Mouse (Mus musculus): ENCODE data around the gene Micu1. TPM values are rescaled to one million over a fixed set of nuclear protein-coding genes. Genes with fewer than 3 reads are reported as not detected.

The Micu1 gene
- polyA plus RNA-seq, 1 experiment = 22.9 TPM

GRCm38 (mm10) chr10:59817991-59818390, 115.7 kb downstream of the Micu1 start:
- TF ChIP-seq EP300 (IDR thresholded peaks at IDR 0.05; ENCODE audit: insufficient read depth, low read depth, low read length) = no peak
- TF ChIP-seq CTCF (IDR thresholded peaks at IDR 0.05; ENCODE audit: low read depth, low read length) = no peak
- no peak for TF ChIP-seq POLR2A (IDR thresholded peaks at IDR 0.05; ENCODE audit: insufficient read depth, low read length)
- H3K27ac ChIP-seq (ENCODE audit: insufficient read depth, low read length) = no peak overlapping the region
- no peak overlapping the region for H3K9ac ChIP-seq (ENCODE audit: low read depth, poor library complexity, severe bottlenecking)
- H3K27me3 ChIP-seq (ENCODE audit: control insufficient read depth, insufficient read depth, low read length, poor library complexity, severe bottlenecking) = no peaks in the 10 kb centered on the region
- no peaks in the 10 kb centered on the region for H3K9me3 ChIP-seq (replicated peaks; ENCODE audit: control insufficient read depth, insufficient read depth, low read length, poor library complexity, severe bottlenecking)
- H3K36me3 ChIP-seq (ENCODE audit: control insufficient read depth, insufficient read depth, low read length, poor library complexity, severe bottlenecking) = no peaks in the 10 kb centered on the region
- no peak overlapping the region for H3K4me3 ChIP-seq (ENCODE audit: low read depth, low read length)
- peaks cover 6% of the 10 kb centered on the region for H3K4me1 ChIP-seq (ENCODE audit: control insufficient read depth, insufficient read depth, low read length)

- Histone ChIP-seq H3K9ac (ENCODE audit: low read depth, poor library complexity, severe bottlenecking) (no peak overlapping the region), H3K27me3 (ENCODE audit: control insufficient read depth, insufficient read depth, low read length, poor library complexity, severe bottlenecking) (no peaks in the 10 kb centered on the region), H3K4me1 (ENCODE audit: control insufficient read depth, insufficient read depth, low read length) (peaks cover 6% of the 10 kb centered on the region), H3K36me3 (ENCODE audit: control insufficient read depth, insufficient read depth, low read length, poor library complexity, severe bottlenecking) (no peaks in the 10 kb centered on the region), H3K9me3 (replicated peaks; ENCODE audit: control insufficient read depth, insufficient read depth, low read length, poor library complexity, severe bottlenecking) (no peaks in the 10 kb centered on the region), H3K4me3 (ENCODE audit: low read depth, low read length) (no peak overlapping the region), H3K27ac (ENCODE audit: insufficient read depth, low read length) (no peak overlapping the region)
- TF ChIP-seq POLR2A (IDR thresholded peaks at IDR 0.05; ENCODE audit: insufficient read depth, low read length) (no peak), CTCF (IDR thresholded peaks at IDR 0.05; ENCODE audit: low read depth, low read length) (no peak), EP300 (IDR thresholded peaks at IDR 0.05; ENCODE audit: insufficient read depth, low read depth, low read length) (no peak)
These were observed 116.9 kb downstream of the Micu1 start for GRCm38 (mm10) chr10:59819146-59819545.

DNA sequence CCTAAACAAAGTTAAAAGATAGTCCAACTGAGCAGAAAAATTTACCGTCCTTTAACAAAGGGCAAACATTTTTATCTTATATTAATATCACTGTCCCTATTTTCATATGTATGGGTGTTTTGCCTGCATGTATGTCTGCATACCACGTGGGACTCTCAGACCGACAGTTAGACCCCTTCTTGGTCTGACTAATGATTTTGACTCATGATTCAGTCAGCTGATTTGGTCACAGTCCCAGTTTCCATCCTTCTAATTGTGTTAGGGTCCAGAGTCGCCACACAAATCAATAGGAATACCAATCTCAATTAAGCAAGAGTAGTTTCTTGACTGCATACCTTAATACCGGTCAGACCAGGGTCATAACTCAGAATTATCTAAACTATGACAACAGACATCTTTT, 118.6 kb downstream of the Micu1 start:
- H3K9me3 ChIP-seq (replicated peaks; ENCODE audit: control insufficient read depth, insufficient read depth, low read length, poor library complexity, severe bottlenecking) = no peaks in the 10 kb centered on the region
- no peak for TF ChIP-seq EP300 (IDR thresholded peaks at IDR 0.05; ENCODE audit: insufficient read depth, low read depth, low read length)
- TF ChIP-seq POLR2A (IDR thresholded peaks at IDR 0.05; ENCODE audit: insufficient read depth, low read length) = no peak
- no peak for TF ChIP-seq CTCF (IDR thresholded peaks at IDR 0.05; ENCODE audit: low read depth, low read length)

GRCm38 (mm10) chr10:59821334-59822066, 119.2 kb downstream of the Micu1 start:
- Histone ChIP-seq H3K27me3 (ENCODE audit: control insufficient read depth, insufficient read depth, low read length, poor library complexity, severe bottlenecking) (no peaks in the 10 kb centered on the region), H3K9ac (ENCODE audit: low read depth, poor library complexity, severe bottlenecking) (no peak overlapping the region), H3K27ac (ENCODE audit: insufficient read depth, low read length) (no peak overlapping the region)

More for the DNA sequence above, 118.6 kb downstream of the Micu1 start:
- H3K4me1 ChIP-seq (ENCODE audit: control insufficient read depth, insufficient read depth, low read length) = peaks cover 6% of the 10 kb centered on the region
- H3K4me3 ChIP-seq (ENCODE audit: low read depth, low read length) = no peak overlapping the region
- H3K27me3 ChIP-seq (ENCODE audit: control insufficient read depth, insufficient read depth, low read length, poor library complexity, severe bottlenecking) = no peaks in the 10 kb centered on the region
- no peak overlapping the region for H3K9ac ChIP-seq (ENCODE audit: low read depth, poor library complexity, severe bottlenecking)
- H3K36me3 ChIP-seq (ENCODE audit: control insufficient read depth, insufficient read depth, low read length, poor library complexity, severe bottlenecking) = no peaks in the 10 kb centered on the region
- H3K27ac ChIP-seq (ENCODE audit: insufficient read depth, low read length) = no peak overlapping the region

DNA sequence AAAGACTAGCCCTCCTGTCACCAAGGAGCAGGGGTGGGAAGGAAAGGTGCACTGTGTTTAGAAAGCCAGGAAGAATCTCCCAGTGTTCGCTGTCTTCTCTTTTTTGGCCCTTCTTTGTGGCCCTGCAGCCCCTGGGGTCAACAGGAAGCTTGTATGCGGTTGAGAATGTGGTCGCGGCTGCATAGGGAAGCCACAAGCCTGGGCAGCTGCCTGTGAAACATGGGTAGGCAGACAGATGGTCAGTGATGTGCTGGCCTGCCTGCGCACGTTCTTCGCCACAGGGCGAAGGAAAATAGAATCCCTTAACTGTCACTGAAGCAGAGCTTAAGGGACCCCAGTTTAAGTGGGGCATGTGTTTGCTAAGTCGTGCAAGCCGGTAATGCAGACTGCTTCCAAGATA, 120.6 kb downstream of the Micu1 start:
- Histone ChIP-seq H3K9me3 (replicated peaks; ENCODE audit: control insufficient read depth, insufficient read depth, low read length, poor library complexity, severe bottlenecking) (no peaks in the 10 kb centered on the region), H3K4me3 (ENCODE audit: low read depth, low read length) (no peak overlapping the region), H3K27me3 (ENCODE audit: control insufficient read depth, insufficient read depth, low read length, poor library complexity, severe bottlenecking) (no peaks in the 10 kb centered on the region), H3K4me1 (ENCODE audit: control insufficient read depth, insufficient read depth, low read length) (peaks cover 6% of the 10 kb centered on the region), H3K27ac (ENCODE audit: insufficient read depth, low read length) (no peak overlapping the region), H3K9ac (ENCODE audit: low read depth, poor library complexity, severe bottlenecking) (no peak overlapping the region), H3K36me3 (ENCODE audit: control insufficient read depth, insufficient read depth, low read length, poor library complexity, severe bottlenecking) (0 out of 2 replicates have a peak, but pooled peaks cover 3% of the 10 kb centered on the region)
- TF ChIP-seq POLR2A (IDR thresholded peaks at IDR 0.05; ENCODE audit: insufficient read depth, low read length) (no peak), EP300 (IDR thresholded peaks at IDR 0.05; ENCODE audit: insufficient read depth, low read depth, low read length) (no peak), CTCF (IDR thresholded peaks at IDR 0.05; ENCODE audit: low read depth, low read length) (no peak)

More at GRCm38 (mm10) chr10:59821334-59822066, 119.2 kb downstream of the Micu1 start:
- Histone ChIP-seq H3K36me3 (ENCODE audit: control insufficient read depth, insufficient read depth, low read length, poor library complexity, severe bottlenecking) (no peaks in the 10 kb centered on the region), H3K4me1 (ENCODE audit: control insufficient read depth, insufficient read depth, low read length) (peaks cover 6% of the 10 kb centered on the region), H3K4me3 (ENCODE audit: low read depth, low read length) (no peak overlapping the region), H3K9me3 (replicated peaks; ENCODE audit: control insufficient read depth, insufficient read depth, low read length, poor library complexity, severe bottlenecking) (no peaks in the 10 kb centered on the region)
- no peak for TF ChIP-seq CTCF (IDR thresholded peaks at IDR 0.05; ENCODE audit: low read depth, low read length)
- TF ChIP-seq POLR2A (IDR thresholded peaks at IDR 0.05; ENCODE audit: insufficient read depth, low read length) = no peak
- TF ChIP-seq EP300 (IDR thresholded peaks at IDR 0.05; ENCODE audit: insufficient read depth, low read depth, low read length) = no peak

GRCm38 (mm10) chr10:59825137-59825812, 123.0 kb downstream of the Micu1 start:
- H3K9ac ChIP-seq (ENCODE audit: low read depth, poor library complexity, severe bottlenecking) = no peak overlapping the region
- H3K36me3 ChIP-seq (ENCODE audit: control insufficient read depth, insufficient read depth, low read length, poor library complexity, severe bottlenecking) = 0 out of 2 replicates have a peak, but pooled peaks cover 3% of the 10 kb centered on the region
- H3K27ac ChIP-seq (ENCODE audit: insufficient read depth, low read length) = no peak overlapping the region
- no peaks in the 10 kb centered on the region for H3K27me3 ChIP-seq (ENCODE audit: control insufficient read depth, insufficient read depth, low read length, poor library complexity, severe bottlenecking)
- H3K9me3 ChIP-seq (replicated peaks; ENCODE audit: control insufficient read depth, insufficient read depth, low read length, poor library complexity, severe bottlenecking) = no peaks in the 10 kb centered on the region
- H3K4me1 ChIP-seq (ENCODE audit: control insufficient read depth, insufficient read depth, low read length) = peaks cover 3% of the 10 kb centered on the region
- no peak overlapping the region for H3K4me3 ChIP-seq (ENCODE audit: low read depth, low read length)
- TF ChIP-seq POLR2A (IDR thresholded peaks at IDR 0.05; ENCODE audit: insufficient read depth, low read length) (no peak), CTCF (IDR thresholded peaks at IDR 0.05; ENCODE audit: low read depth, low read length) (no peak), EP300 (IDR thresholded peaks at IDR 0.05; ENCODE audit: insufficient read depth, low read depth, low read length) (no peak)

Measured in ES-Bruce4 (cell line).